In genomic region chr4:88641077-88641831, GRCm38 (mm10) we compare ENCODE assay signal across 8 mouse cellular contexts. TPM values are rescaled to one million over a fixed set of nuclear protein-coding genes. Genes with fewer than 3 reads are reported as not detected.
DNase-seq lines count a peak whose midpoint lies in the region; ATAC-seq and TF ChIP-seq lines count a peak whose summit lies in the region.

No protein-coding gene starts in this region.

- TF ChIP-seq CTCF in liver, embryonic 14.5 days (IDR thresholded peaks at IDR 0.05; ENCODE audit: low read depth), result peak; percentile 76
- TF ChIP-seq CTCF in stomach, postnatal 0 days (IDR thresholded peaks at IDR 0.05; ENCODE audit: low read depth), result peak; percentile 90

- peak; percentile 93 for ATAC-seq in CD4-positive, CD25-positive, alpha-beta regulatory T cell, adult 4 months
- ATAC-seq in heart, embryonic 15.5 days (replicated peaks; ENCODE audit: insufficient number of reproducible peaks, insufficient read depth, low FRiP score, low read depth), result peak; percentile 90
- peak; percentile 77 for ATAC-seq in liver, embryonic 14.5 days (ENCODE audit: insufficient read depth)
- ATAC-seq in neural tube, embryonic 11.5 days (ENCODE audit: insufficient read depth, low FRiP score, low TSS enrichment), result peak; percentile 95
- ATAC-seq in stomach, postnatal 0 days (ENCODE audit: low FRiP score, low TSS enrichment), result peak; percentile 99

- no peaks in the 10 kb centered on the region for H3K27me3 ChIP-seq in forebrain, embryonic 10.5 days (ENCODE audit: poor library complexity, severe bottlenecking)
- H3K27me3 ChIP-seq in heart, embryonic 15.5 days, result no peaks in the 10 kb centered on the region
- no peaks in the 10 kb centered on the region for H3K27me3 ChIP-seq in liver, embryonic 14.5 days (ENCODE audit: control insufficient read depth, insufficient read depth, low read length)
- no peaks in the 10 kb centered on the region for H3K27me3 ChIP-seq in neural tube, embryonic 11.5 days (ENCODE audit: control insufficient read depth, insufficient read depth, low read length)
- H3K27me3 ChIP-seq in stomach, postnatal 0 days (ENCODE audit: control insufficient read depth, insufficient read depth, low read length), result no peaks in the 10 kb centered on the region

- H3K27ac ChIP-seq in forebrain, embryonic 10.5 days, result no peak overlapping the region
- no peak overlapping the region for H3K27ac ChIP-seq in heart, embryonic 15.5 days
- H3K27ac ChIP-seq in liver, embryonic 14.5 days, result no peak overlapping the region
- no peak overlapping the region for H3K27ac ChIP-seq in neural tube, embryonic 11.5 days (ENCODE audit: low read depth, low read length)
- no peak overlapping the region for H3K27ac ChIP-seq in stomach, postnatal 0 days (replicated peaks)

- no peaks in the 10 kb centered on the region for H3K4me1 ChIP-seq in forebrain, embryonic 10.5 days
- no peaks in the 10 kb centered on the region for H3K4me1 ChIP-seq in heart, embryonic 15.5 days (replicated peaks)
- no peaks in the 10 kb centered on the region for H3K4me1 ChIP-seq in liver, embryonic 14.5 days (replicated peaks; ENCODE audit: control insufficient read depth in 2 of 2, insufficient read depth in 2 of 2, low read length in 1 of 2)
- H3K4me1 ChIP-seq in neural tube, embryonic 11.5 days (ENCODE audit: control insufficient read depth, insufficient read depth, low read length), result no peaks in the 10 kb centered on the region
- H3K4me1 ChIP-seq in stomach, postnatal 0 days (replicated peaks; ENCODE audit: control insufficient read depth, insufficient read depth), result no peaks in the 10 kb centered on the region

- no peaks in the 10 kb centered on the region for H3K36me3 ChIP-seq in forebrain, embryonic 10.5 days (replicated peaks)
- H3K36me3 ChIP-seq in heart, embryonic 15.5 days, result no peaks in the 10 kb centered on the region
- no peaks in the 10 kb centered on the region for H3K36me3 ChIP-seq in liver, embryonic 14.5 days (replicated peaks; ENCODE audit: control insufficient read depth, insufficient read depth, low read depth)
- no peaks in the 10 kb centered on the region for H3K36me3 ChIP-seq in neural tube, embryonic 11.5 days (ENCODE audit: control insufficient read depth, insufficient read depth, low read length)
- no peaks in the 10 kb centered on the region for H3K36me3 ChIP-seq in stomach, postnatal 0 days (ENCODE audit: control insufficient read depth, insufficient read depth, low read length)

- no peaks in the 10 kb centered on the region for H3K9me3 ChIP-seq in forebrain, embryonic 10.5 days
- H3K9me3 ChIP-seq in heart, embryonic 15.5 days (replicated peaks), result no peaks in the 10 kb centered on the region
- no peaks in the 10 kb centered on the region for H3K9me3 ChIP-seq in liver, embryonic 14.5 days (ENCODE audit: control insufficient read depth, low read length)
- H3K9me3 ChIP-seq in neural tube, embryonic 11.5 days (ENCODE audit: control insufficient read depth, low read length), result no peaks in the 10 kb centered on the region
- no peaks in the 10 kb centered on the region for H3K9me3 ChIP-seq in stomach, postnatal 0 days (ENCODE audit: control insufficient read depth, low read length)

- TF ChIP-seq EP300 in liver, embryonic 14.5 days (IDR thresholded peaks at IDR 0.05; ENCODE audit: low read depth), result no peak
- no peak for TF ChIP-seq EP300 in stomach, postnatal 0 days (optimal IDR thresholded peaks at IDR 0.05)

- H3K4me3 ChIP-seq in forebrain, embryonic 10.5 days, result peak overlapping the region; percentile 37
- peak overlapping the region; percentile 60 for H3K4me3 ChIP-seq in heart, embryonic 15.5 days
- peak overlapping the region; percentile 40 to 69; a peak in 3 of 4 replicates for H3K4me3 ChIP-seq in liver, embryonic 14.5 days (ENCODE audit: insufficient read depth in 1 of 2, low read depth in 2 of 2, low read length in 2 of 2)
- no peak overlapping the region for H3K4me3 ChIP-seq in neural tube, embryonic 11.5 days (ENCODE audit: low read depth, low read length)
- H3K4me3 ChIP-seq in stomach, postnatal 0 days (ENCODE audit: low read depth, low read length), result peak overlapping the region; percentile 39

- H3K9ac ChIP-seq in heart, embryonic 15.5 days, result no peak overlapping the region
- no peak overlapping the region for H3K9ac ChIP-seq in liver, embryonic 14.5 days (replicated peaks)
- no peak overlapping the region for H3K9ac ChIP-seq in neural tube, embryonic 11.5 days (ENCODE audit: low read length)
- H3K9ac ChIP-seq in stomach, postnatal 0 days (ENCODE audit: low read length), result no peak overlapping the region; the same call in 1 of the 2 replicates

- peak overlapping the region; percentile 60 for H3K4me2 ChIP-seq in heart, embryonic 15.5 days
- peak overlapping the region; percentile 40 for H3K4me2 ChIP-seq in liver, embryonic 14.5 days (ENCODE audit: low read depth)
- no peak overlapping the region for H3K4me2 ChIP-seq in neural tube, embryonic 11.5 days (ENCODE audit: low read depth)
- H3K4me2 ChIP-seq in stomach, postnatal 0 days (replicated peaks; ENCODE audit: low read depth), result peak overlapping the region; percentile 54

- 29% methylated on average over 11 of the region's 11 CpGs for WGBS in forebrain, embryonic 10.5 days
- WGBS in heart, embryonic 15.5 days, result 15% methylated on average over 11 of the region's 11 CpGs
- 17% methylated on average over 11 of the region's 11 CpGs for WGBS in liver, embryonic 14.5 days (ENCODE audit: insufficient replicate concordance)
- WGBS in neural tube, embryonic 11.5 days, result 22% methylated on average over 11 of the region's 11 CpGs
- WGBS in stomach, postnatal 0 days, result 15% methylated on average over 11 of the region's 11 CpGs

- peak; percentile 100 for DNase-seq in c-Kit-positive CD71-negative TER-119-negative erythroid progenitor cells, embryonic 14.5 days (ENCODE audit: low read depth)
- DNase-seq in forebrain, embryonic 10.5 days (ENCODE audit: extremely low spot score, low spot score), result peak; percentile 89
- DNase-seq in kidney, postnatal 25 days, result peak; percentile 92 to 99
- peak; percentile 88 to 100 (median 100) for DNase-seq in liver, embryonic 14.5 days (ENCODE audit: low read depth in 3 of 3, low spot score in 3 of 3)
- DNase-seq in neural tube, embryonic 11.5 days (ENCODE audit: low spot score), result peak; percentile 87
- peak; percentile 94 for DNase-seq in stomach, postnatal 0 days (ENCODE audit: low spot score)

RNA-seq across cellular contexts. Expression of gene Ifna13, which starts 3.0 kb away (rescaled TPM):
- polyA plus RNA-seq in CD4-positive, CD25-positive, alpha-beta regulatory T cell, adult 4 months (2017; shearing (Covaris generic)), result under 1 TPM in 1 of 2 experiments, not detected in 1; 0.40 TPM
- polyA plus RNA-seq in forebrain, embryonic 10.5 days (2016; fragmentation: Nextera tagmentation; extraction: Ambion mirVana), result not detected in 2 replicates
- not detected in 2 replicates for polyA plus RNA-seq in heart, embryonic 15.5 days (2015; fragmentation: Nextera tagmentation; extraction: Ambion mirVana)
- polyA plus RNA-seq in liver, embryonic 14.5 days (2012; rRNA removed), result not detected in 2 replicates
- polyA plus RNA-seq in liver, embryonic 14.5 days (2014; fragmentation: Nextera tagmentation; extraction: Ambion mirVana), result not detected in 2 replicates
- not detected in 2 replicates for polyA plus RNA-seq in neural tube, embryonic 11.5 days (2014; fragmentation: Nextera tagmentation; extraction: Ambion mirVana)
- polyA plus RNA-seq in stomach, postnatal 0 days (2015; fragmentation: Nextera tagmentation; extraction: Ambion mirVana), result not detected in 2 replicates

RNA-seq across cellular contexts. Expression of gene C87499, which starts 7.0 kb away (rescaled TPM):
- polyA plus RNA-seq in CD4-positive, CD25-positive, alpha-beta regulatory T cell, adult 4 months (2017; shearing (Covaris generic)), result not detected
- polyA plus RNA-seq in forebrain, embryonic 10.5 days (2016; fragmentation: Nextera tagmentation; extraction: Ambion mirVana), result not detected in 2 replicates
- polyA plus RNA-seq in heart, embryonic 15.5 days (2015; fragmentation: Nextera tagmentation; extraction: Ambion mirVana), result not detected in 2 replicates
- polyA plus RNA-seq in liver, embryonic 14.5 days (2012; rRNA removed), result not detected in 2 replicates
- not detected in 2 replicates for polyA plus RNA-seq in liver, embryonic 14.5 days (2014; fragmentation: Nextera tagmentation; extraction: Ambion mirVana)
- polyA plus RNA-seq in neural tube, embryonic 11.5 days (2014; fragmentation: Nextera tagmentation; extraction: Ambion mirVana), result not detected in 2 replicates
- polyA plus RNA-seq in stomach, postnatal 0 days (2015; fragmentation: Nextera tagmentation; extraction: Ambion mirVana), result not detected in 2 replicates

RNA-seq across cellular contexts. Expression of gene Ifna16, which starts 35.5 kb away (rescaled TPM):
- polyA plus RNA-seq in CD4-positive, CD25-positive, alpha-beta regulatory T cell, adult 4 months (2017; shearing (Covaris generic)), result not detected
- not detected in 2 replicates for polyA plus RNA-seq in forebrain, embryonic 10.5 days (2016; fragmentation: Nextera tagmentation; extraction: Ambion mirVana)
- polyA plus RNA-seq in heart, embryonic 15.5 days (2015; fragmentation: Nextera tagmentation; extraction: Ambion mirVana), result not detected in 2 replicates
- polyA plus RNA-seq in liver, embryonic 14.5 days (2012; rRNA removed), result not detected in 2 replicates
- not detected in 2 replicates for polyA plus RNA-seq in liver, embryonic 14.5 days (2014; fragmentation: Nextera tagmentation; extraction: Ambion mirVana)
- polyA plus RNA-seq in neural tube, embryonic 11.5 days (2014; fragmentation: Nextera tagmentation; extraction: Ambion mirVana), result not detected in 2 replicates
- polyA plus RNA-seq in stomach, postnatal 0 days (2015; fragmentation: Nextera tagmentation; extraction: Ambion mirVana), result not detected in 2 replicates

RNA-seq across cellular contexts. Expression of gene Ifna12, which starts 38.1 kb away (rescaled TPM):
- not detected for polyA plus RNA-seq in CD4-positive, CD25-positive, alpha-beta regulatory T cell, adult 4 months (2017; shearing (Covaris generic))
- not detected in 2 replicates for polyA plus RNA-seq in forebrain, embryonic 10.5 days (2016; fragmentation: Nextera tagmentation; extraction: Ambion mirVana)
- polyA plus RNA-seq in heart, embryonic 15.5 days (2015; fragmentation: Nextera tagmentation; extraction: Ambion mirVana), result not detected in 2 replicates
- not detected in 2 replicates for polyA plus RNA-seq in liver, embryonic 14.5 days (2012; rRNA removed)
- polyA plus RNA-seq in liver, embryonic 14.5 days (2014; fragmentation: Nextera tagmentation; extraction: Ambion mirVana), result not detected in 2 replicates
- not detected in 2 replicates for polyA plus RNA-seq in neural tube, embryonic 11.5 days (2014; fragmentation: Nextera tagmentation; extraction: Ambion mirVana)
- polyA plus RNA-seq in stomach, postnatal 0 days (2015; fragmentation: Nextera tagmentation; extraction: Ambion mirVana), result not detected in 2 replicates

RNA-seq across cellular contexts. Expression of gene Ifna2, which starts 42.5 kb away (rescaled TPM):
- polyA plus RNA-seq in CD4-positive, CD25-positive, alpha-beta regulatory T cell, adult 4 months (2017; shearing (Covaris generic)), result not detected
- not detected in 2 replicates for polyA plus RNA-seq in forebrain, embryonic 10.5 days (2016; fragmentation: Nextera tagmentation; extraction: Ambion mirVana)
- polyA plus RNA-seq in heart, embryonic 15.5 days (2015; fragmentation: Nextera tagmentation; extraction: Ambion mirVana), result not detected in 2 replicates
- polyA plus RNA-seq in liver, embryonic 14.5 days (2012; rRNA removed), result not detected in 2 replicates
- not detected in 2 replicates for polyA plus RNA-seq in liver, embryonic 14.5 days (2014; fragmentation: Nextera tagmentation; extraction: Ambion mirVana)
- not detected in 2 replicates for polyA plus RNA-seq in neural tube, embryonic 11.5 days (2014; fragmentation: Nextera tagmentation; extraction: Ambion mirVana)
- not detected in 2 replicates for polyA plus RNA-seq in stomach, postnatal 0 days (2015; fragmentation: Nextera tagmentation; extraction: Ambion mirVana)
